Mouse (Mus musculus) adrenal gland, postnatal 10 days (tissue): ENCODE results near the gene Asb11. TPM values are rescaled to one million over a fixed set of nuclear protein-coding genes. Genes with fewer than 3 reads are reported as not detected.
A peak's percentile ranks its signal among the peaks of the same experiment; 100 is the strongest.

ENCODE experiments used
- DNase-seq: peaks from one replicate; pipeline ENCODE4 v3.0.0; 2021; ENCODE audit warnings: mixed read lengths
- total RNA-seq, 2 experiments: library from RNA; stranded (reverse); gene quantifications; 2 replicates each; pipeline ENCODE4 v1.2.3; 2021

Asb11 gene
- total RNA-seq, 2 experiments from 2014 or later = 0.33 to 1.9 TPM

DNA sequence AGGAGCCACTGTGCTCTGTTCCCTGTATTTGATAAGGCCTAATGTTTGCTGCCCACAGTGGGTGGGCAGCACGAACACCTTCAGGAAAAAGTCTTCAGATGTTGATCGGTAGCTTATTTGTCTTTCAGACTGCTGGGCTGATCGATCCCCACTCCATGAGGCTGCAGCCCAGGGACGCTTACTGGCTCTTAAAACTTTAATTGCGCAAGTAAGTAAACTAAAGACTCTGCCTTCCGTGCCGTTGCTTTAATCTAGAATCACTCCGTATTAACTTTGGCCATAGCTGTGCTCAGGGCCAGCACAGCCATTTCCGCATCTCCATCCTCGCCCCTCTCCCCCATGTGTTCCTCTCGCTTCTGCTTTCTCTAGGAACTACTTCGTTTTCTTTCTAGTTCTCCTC is 8.8 kb downstream of the Asb11 start:
- no peak for DNase-seq

DNA sequence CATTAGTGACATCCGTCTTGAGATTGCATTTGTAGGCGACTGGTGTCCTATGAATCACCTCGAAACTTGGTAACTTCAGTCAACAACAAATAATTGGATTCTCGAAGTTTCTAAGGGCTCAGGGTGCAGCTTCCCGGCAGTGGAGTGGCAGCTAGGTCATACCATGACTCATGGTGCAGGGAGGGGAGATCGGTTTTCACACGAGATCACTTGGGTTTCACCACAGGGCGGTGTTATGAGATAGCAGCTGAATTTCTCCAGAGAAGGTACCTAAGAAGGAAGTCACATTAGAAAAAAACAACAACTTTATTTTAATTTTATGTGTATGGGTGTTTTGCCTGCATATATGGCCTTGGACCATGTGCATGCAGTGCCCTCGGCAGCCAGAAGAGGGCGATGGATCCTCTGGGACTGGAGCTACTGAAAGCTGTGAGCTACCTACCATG is 9.3 kb downstream of the Asb11 start:
- no peak for DNase-seq

GRCm38 (mm10) chrX:164446835-164447681 is 10.3 kb downstream of the Asb11 start:
- no peak for DNase-seq

DNA sequence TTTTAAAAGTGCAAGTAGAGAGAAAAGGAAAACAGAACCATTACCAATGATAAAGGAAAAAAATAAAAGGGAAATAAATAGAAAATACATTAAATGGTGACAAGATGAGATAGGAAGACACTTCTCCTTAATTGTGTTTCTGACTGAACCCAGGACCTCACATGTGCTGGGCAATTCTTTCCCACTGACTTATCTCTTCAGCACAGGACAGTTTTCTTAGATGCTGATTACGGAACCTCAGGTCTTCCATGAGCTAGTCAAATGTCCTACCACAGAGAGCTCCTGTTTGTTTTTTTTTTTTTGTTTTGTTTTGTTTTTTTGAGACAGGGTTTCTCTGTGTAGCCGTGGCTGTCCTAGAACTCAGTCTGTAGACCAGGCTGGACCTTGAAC is 10.9 kb downstream of the Asb11 start:
- DNase-seq = no peak

- DNase-seq = peak; percentile 27
Measured at GRCm38 (mm10) chrX:164449201-164449600, 12.4 kb downstream of the Asb11 start.

DNA sequence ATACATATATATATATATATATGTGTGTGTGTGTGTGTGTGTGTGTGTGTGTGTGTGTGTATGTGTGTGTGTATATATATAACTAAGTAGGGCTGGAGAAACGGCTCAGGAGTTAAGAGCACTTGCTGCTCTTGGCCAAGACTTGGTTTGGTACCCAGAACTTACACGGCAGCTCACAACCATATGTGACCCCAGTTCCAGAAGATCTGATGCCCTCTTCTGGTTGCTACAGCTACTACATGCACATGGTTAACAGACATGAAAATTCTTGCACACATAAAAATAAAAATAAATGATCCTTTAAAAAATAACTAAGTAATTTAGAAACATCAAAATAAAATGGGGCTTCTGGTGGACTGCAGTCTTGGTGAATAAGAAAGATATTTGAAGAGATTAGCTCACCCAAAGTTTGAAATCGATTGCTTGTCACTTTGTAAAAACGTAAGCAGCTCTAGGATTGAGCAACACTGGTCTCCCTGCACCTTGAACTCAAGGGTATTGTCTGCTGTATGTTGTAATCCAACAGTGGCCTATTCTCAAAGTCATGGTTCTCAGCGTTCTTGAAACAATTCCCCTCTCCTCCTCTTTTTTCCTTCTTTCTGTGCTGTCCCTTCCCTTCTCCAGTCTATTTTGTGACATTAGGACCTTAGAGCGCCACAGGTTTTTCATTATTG is 22.5 kb downstream of the Asb11 start:
- DNase-seq = no peak

- no peak for DNase-seq
Measured at GRCm38 (mm10) chrX:164502258-164502657, 65.5 kb downstream of the Asb11 start.

DNA sequence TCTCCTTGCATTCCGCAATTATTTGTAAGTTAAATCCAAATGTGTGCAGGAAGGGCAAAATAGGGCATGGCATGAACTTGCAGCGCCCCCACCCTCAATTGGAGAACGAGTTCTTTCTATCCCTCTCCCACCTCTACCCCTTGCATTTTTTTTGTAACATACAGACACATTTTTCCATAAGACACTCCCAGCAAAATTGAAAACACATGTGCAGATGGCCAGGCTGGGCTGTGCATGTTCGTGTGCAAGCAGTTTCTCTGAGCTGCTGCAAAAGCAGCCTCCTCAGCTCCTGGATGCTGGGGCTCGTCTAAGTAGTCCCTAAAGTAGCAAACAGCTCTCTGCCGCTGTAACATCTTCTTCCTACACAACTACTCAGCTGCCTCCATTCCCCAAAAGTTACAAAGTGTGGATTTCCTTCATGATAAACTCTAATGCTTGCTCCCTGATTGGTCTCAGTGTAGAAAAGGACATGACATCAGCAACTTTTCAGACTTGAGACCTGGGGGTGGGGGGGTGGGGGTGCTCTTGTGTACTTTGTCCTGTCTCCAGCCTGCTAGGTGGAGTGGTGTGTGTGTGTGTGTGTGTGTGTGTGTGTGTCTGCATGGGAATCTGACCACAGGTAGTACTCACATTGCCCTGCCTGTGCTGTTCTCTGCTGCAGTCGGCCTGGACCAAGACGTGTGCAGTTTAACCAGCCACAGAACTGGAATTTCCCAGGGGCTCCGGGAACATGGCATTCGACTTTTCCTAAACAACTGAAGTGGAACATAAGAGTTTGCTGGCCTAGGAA is 69.1 kb downstream of the Asb11 start, which contains the start of gene Asb9:
Gene Asb9 (plus strand): TSS at position 619 of the 790 bp plus-strand sequence.
- no peak for DNase-seq

GRCm38 (mm10) chrX:164507068-164507467 is 70.3 kb downstream of the Asb11 start:
- DNase-seq = no peak

DNA sequence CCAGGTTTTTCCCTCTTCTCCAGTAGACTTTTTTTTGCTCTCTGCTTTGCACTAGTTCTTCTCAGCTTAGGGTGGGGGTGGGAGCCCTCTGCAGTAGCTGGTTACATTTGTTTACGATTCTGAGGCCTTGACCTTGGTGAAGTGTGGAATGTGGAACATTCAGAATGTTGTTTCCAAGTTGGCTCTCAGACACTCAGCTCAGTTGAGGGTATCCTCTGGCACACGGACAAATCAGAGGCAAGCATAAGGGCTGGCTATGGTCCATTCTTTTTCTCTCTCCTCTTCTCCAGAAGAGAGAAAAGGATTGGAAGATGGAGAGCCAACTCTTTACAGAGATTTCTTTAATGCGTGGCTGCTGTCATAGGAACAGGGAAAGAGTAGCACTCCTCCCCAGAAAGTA is 71.9 kb downstream of the Asb11 start:
- DNase-seq = no peak

Other genes with a start within 250 kb of the Asb11 start
- 1 to 10 TPM; 1.1 to 1.4 TPM for gene Bmx, start 178.8 kb upstream of the Asb11 start, total RNA-seq
- gene Pir, start 167.6 kb upstream of the Asb11 start, total RNA-seq = 1 to 10 TPM; 3.6 to 7.1 TPM
- 10 to 100 TPM; 22.4 to 28.7 TPM for gene Vegfd, start 63.6 kb upstream of the Asb11 start, total RNA-seq
- gene Piga, start 17.2 kb upstream of the Asb11 start, total RNA-seq = 1 to 10 TPM; 8.5 to 9.1 TPM
- not detected for gene Asb9, start 69.3 kb downstream of the Asb11 start, total RNA-seq